Mouse (Mus musculus): ENCODE measurements around the gene Peak1.

GRCm38 (mm10) chr9:56265460-56266199 lies 152.2 kb downstream of the Peak1 start:
- TF ChIP-seq CTCF (conservative IDR thresholded peaks at IDR 0.05; ENCODE audit: low read length): no peak
- no peak for TF ChIP-seq POU5F1 (IDR thresholded peaks at IDR 0.05; ENCODE audit: borderline replicate concordance, low read length)

All from E14TG2a.4 (cell line).